Mouse (Mus musculus): ENCODE data around the gene Nr4a3. TPM values are rescaled to one million over a fixed set of nuclear protein-coding genes. Genes with fewer than 3 reads are reported as not detected.

The Nr4a3 gene
- total RNA-seq, 1 experiment: 0.09 TPM

- TF ChIP-seq ZNF384 (IDR thresholded peaks at IDR 0.05; ENCODE audit: low read depth, low read length): no peak
- TF ChIP-seq HCFC1 (IDR thresholded peaks at IDR 0.05; ENCODE audit: borderline replicate concordance, insufficient read depth, low read length): no peak
- no peak for TF ChIP-seq MAFK (IDR thresholded peaks at IDR 0.05; ENCODE audit: insufficient read depth, low read depth, low read length)
- TF ChIP-seq CHD2 (IDR thresholded peaks at IDR 0.05; ENCODE audit: low read depth, low read length): no peak
- TF ChIP-seq ZC3H11A (IDR thresholded peaks at IDR 0.05; ENCODE audit: borderline replicate concordance, low read depth, low read length): no peak
- no peak overlapping the region for H3K27ac ChIP-seq (ENCODE audit: insufficient read depth, low read depth, low read length, poor library complexity, severe bottlenecking)
- in situ Hi-C loops (cut with MboI; ENCODE audit: low sequenced_read_pairs in 2 of 2, unreplicated experiment in 2 of 2): no loop called here
- no peak overlapping the region for H3K9ac ChIP-seq (ENCODE audit: insufficient read depth, low read depth, low read length, poor library complexity, severe bottlenecking)
- no peaks in the 10 kb centered on the region for H3K36me3 ChIP-seq (ENCODE audit: control insufficient read depth, insufficient read depth, low read length, poor library complexity, severe bottlenecking)
- DNase-seq (ENCODE audit: low read depth, low spot score): no peak
- H3K4me3 ChIP-seq (ENCODE audit: insufficient read depth in 1 of 2, low read depth in 1 of 2, low read length in 2 of 2, poor library complexity in 1 of 2, severe bottlenecking in 1 of 2): no peak overlapping the region
- H3K4me1 ChIP-seq (ENCODE audit: control insufficient read depth in 2 of 2, insufficient read depth in 2 of 2, low read length in 2 of 2, poor library complexity in 1 of 2): no peaks in the 10 kb centered on the region
- no peaks in the 10 kb centered on the region for H3K9me3 ChIP-seq (ENCODE audit: control insufficient read depth, insufficient read depth, low read depth, low read length)
These were observed 34.5 kb downstream of the Nr4a3 start for GRCm38 (mm10) chr4:48079285-48080039.

DNA sequence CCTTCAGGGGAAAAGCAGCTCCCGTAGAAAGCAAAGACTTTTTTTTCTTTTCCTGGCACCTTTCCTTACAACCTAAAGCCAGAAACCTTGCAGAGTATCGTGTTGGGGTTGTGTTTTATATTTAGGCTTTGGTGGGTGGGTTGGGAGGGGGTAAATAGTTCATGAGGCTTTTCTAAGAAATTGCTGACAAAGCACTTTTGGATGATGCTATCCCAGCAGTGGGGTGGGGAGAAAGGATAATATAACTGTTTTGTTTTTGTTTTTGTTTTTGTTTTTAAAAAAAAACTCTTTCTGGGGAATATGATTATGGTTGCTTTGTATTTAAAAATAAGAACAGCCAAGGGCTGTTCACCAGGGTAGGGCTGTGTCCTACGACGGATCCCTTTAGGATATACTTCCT, 38.5 kb downstream of the Nr4a3 start:
- no peak overlapping the region for H3K9ac ChIP-seq (ENCODE audit: insufficient read depth, low read depth, low read length, poor library complexity, severe bottlenecking)
- H3K9me3 ChIP-seq (ENCODE audit: control insufficient read depth, insufficient read depth, low read depth, low read length): no peaks in the 10 kb centered on the region
- no peak for DNase-seq (ENCODE audit: low read depth, low spot score)
- TF ChIP-seq MAFK (IDR thresholded peaks at IDR 0.05; ENCODE audit: insufficient read depth, low read depth, low read length): peak; percentile 93
- TF ChIP-seq HCFC1 (IDR thresholded peaks at IDR 0.05; ENCODE audit: borderline replicate concordance, insufficient read depth, low read length): no peak
- H3K36me3 ChIP-seq (ENCODE audit: control insufficient read depth, insufficient read depth, low read length, poor library complexity, severe bottlenecking): no peaks in the 10 kb centered on the region
- in situ Hi-C loops (cut with MboI; ENCODE audit: low sequenced_read_pairs in 2 of 2, unreplicated experiment in 2 of 2): no loop called here
- H3K27ac ChIP-seq (ENCODE audit: insufficient read depth, low read depth, low read length, poor library complexity, severe bottlenecking): no peak overlapping the region
- peaks cover 0 to 3% of the 10 kb centered on the region in 2 experiments; a peak in 1 of 4 replicates for H3K4me1 ChIP-seq (ENCODE audit: control insufficient read depth in 2 of 2, insufficient read depth in 2 of 2, low read length in 2 of 2, poor library complexity in 1 of 2)
- H3K4me3 ChIP-seq (ENCODE audit: insufficient read depth in 1 of 2, low read depth in 1 of 2, low read length in 2 of 2, poor library complexity in 1 of 2, severe bottlenecking in 1 of 2): no peak overlapping the region

DNA sequence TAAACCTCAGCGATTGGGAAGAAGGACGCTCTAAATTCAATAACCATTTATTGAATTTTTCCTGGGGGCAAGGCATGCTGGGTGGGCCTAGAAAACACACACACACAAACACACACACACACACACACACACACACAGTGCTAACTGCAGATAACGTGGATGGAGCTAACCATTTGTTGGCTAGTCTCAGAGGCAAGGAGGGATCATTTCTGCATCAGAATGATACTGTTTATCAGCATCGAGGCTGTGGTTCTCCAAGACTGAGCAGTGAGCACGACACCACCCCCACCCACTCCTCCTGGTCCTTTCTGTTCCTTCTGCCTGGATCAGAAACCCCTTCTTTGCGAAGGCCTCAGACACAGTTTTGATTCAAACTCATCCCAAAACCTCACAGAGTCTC, 41.7 kb downstream of the Nr4a3 start:
- no peaks in the 10 kb centered on the region for H3K9me3 ChIP-seq (ENCODE audit: control insufficient read depth, insufficient read depth, low read depth, low read length)
- TF ChIP-seq MAFK (IDR thresholded peaks at IDR 0.05; ENCODE audit: insufficient read depth, low read depth, low read length): no peak
- no peak for TF ChIP-seq ZC3H11A (IDR thresholded peaks at IDR 0.05; ENCODE audit: borderline replicate concordance, low read depth, low read length)
- TF ChIP-seq HCFC1 (IDR thresholded peaks at IDR 0.05; ENCODE audit: borderline replicate concordance, insufficient read depth, low read length): no peak
- TF ChIP-seq ZNF384 (IDR thresholded peaks at IDR 0.05; ENCODE audit: low read depth, low read length): no peak
- TF ChIP-seq CHD2 (IDR thresholded peaks at IDR 0.05; ENCODE audit: low read depth, low read length): no peak
- DNase-seq (ENCODE audit: low read depth, low spot score): no peak
- H3K4me1 ChIP-seq (ENCODE audit: control insufficient read depth in 2 of 2, insufficient read depth in 2 of 2, low read length in 2 of 2, poor library complexity in 1 of 2): peaks cover 0 to 3% of the 10 kb centered on the region in 2 experiments; a peak in 1 of 4 replicates
- H3K27ac ChIP-seq (ENCODE audit: insufficient read depth, low read depth, low read length, poor library complexity, severe bottlenecking): no peak overlapping the region
- H3K36me3 ChIP-seq (ENCODE audit: control insufficient read depth, insufficient read depth, low read length, poor library complexity, severe bottlenecking): no peaks in the 10 kb centered on the region
- H3K9ac ChIP-seq (ENCODE audit: insufficient read depth, low read depth, low read length, poor library complexity, severe bottlenecking): no peak overlapping the region
- in situ Hi-C loops (cut with MboI; ENCODE audit: low sequenced_read_pairs in 2 of 2, unreplicated experiment in 2 of 2): no loop called here
- H3K4me3 ChIP-seq (ENCODE audit: insufficient read depth in 1 of 2, low read depth in 1 of 2, low read length in 2 of 2, poor library complexity in 1 of 2, severe bottlenecking in 1 of 2): no peak overlapping the region

GRCm38 (mm10) chr4:48087497-48087896, 42.5 kb downstream of the Nr4a3 start:
- TF ChIP-seq MAFK (IDR thresholded peaks at IDR 0.05; ENCODE audit: insufficient read depth, low read depth, low read length): no peak
- no peak for TF ChIP-seq CHD2 (IDR thresholded peaks at IDR 0.05; ENCODE audit: low read depth, low read length)
- TF ChIP-seq ZC3H11A (IDR thresholded peaks at IDR 0.05; ENCODE audit: borderline replicate concordance, low read depth, low read length): no peak
- TF ChIP-seq HCFC1 (IDR thresholded peaks at IDR 0.05; ENCODE audit: borderline replicate concordance, insufficient read depth, low read length): no peak
- no peak for TF ChIP-seq ZNF384 (IDR thresholded peaks at IDR 0.05; ENCODE audit: low read depth, low read length)
- Histone ChIP-seq H3K27ac (ENCODE audit: insufficient read depth, low read depth, low read length, poor library complexity, severe bottlenecking) (no peak overlapping the region), H3K4me1 (ENCODE audit: control insufficient read depth in 2 of 2, insufficient read depth in 2 of 2, low read length in 2 of 2, poor library complexity in 1 of 2) (peaks cover 0 to 3% of the 10 kb centered on the region in 2 experiments; a peak in 1 of 4 replicates), H3K4me3 (ENCODE audit: insufficient read depth in 1 of 2, low read depth in 1 of 2, low read length in 2 of 2, poor library complexity in 1 of 2, severe bottlenecking in 1 of 2) (no peak overlapping the region), H3K9ac (ENCODE audit: insufficient read depth, low read depth, low read length, poor library complexity, severe bottlenecking) (no peak overlapping the region), H3K36me3 (ENCODE audit: control insufficient read depth, insufficient read depth, low read length, poor library complexity, severe bottlenecking) (no peaks in the 10 kb centered on the region), H3K9me3 (ENCODE audit: control insufficient read depth, insufficient read depth, low read depth, low read length) (no peaks in the 10 kb centered on the region)
- in situ Hi-C loops (cut with MboI; ENCODE audit: low sequenced_read_pairs in 2 of 2, unreplicated experiment in 2 of 2): no loop called here
- DNase-seq (ENCODE audit: low read depth, low spot score): peak; percentile 7

Data from ES-E14 (cell line).